Mouse (Mus musculus) myocyte (in vitro differentiated cells): Measurements from ENCODE around the gene Amn1. TPM values are rescaled to one million over a fixed set of nuclear protein-coding genes. Genes with fewer than 3 reads are reported as not detected.

Source experiments
- H3K27me3 ChIP-seq: one replicate; pipeline ENCODE4 v1.6.1; 2011; ENCODE audit not compliant: control insufficient read depth, insufficient read depth, insufficient read length
- H3K36me3 ChIP-seq: one replicate; pipeline ENCODE4 v1.6.1; 2011; ENCODE audit not compliant: control insufficient read depth, insufficient read depth
- H3K4me2 ChIP-seq: one replicate; pipeline ENCODE4 v1.6.1; 2011; ENCODE audit warnings: low read depth, control low read depth
- H3K4me3 ChIP-seq: one replicate; pipeline ENCODE4 v1.5.1; 2011; ENCODE audit warnings: mild to moderate bottlenecking, control low read depth, moderate library complexity
- H3K79me2 ChIP-seq: one replicate; pipeline ENCODE4 v1.6.1; 2011; ENCODE audit not compliant: control insufficient read depth, insufficient read depth
- H3ac ChIP-seq: one replicate; pipeline ENCODE4 v1.6.1; 2011; ENCODE audit not compliant: control insufficient read depth, insufficient read length
- CEBPB ChIP-seq: IDR thresholded peaks from 2 replicates; pipeline ENCODE4 v1.6.1; 2011; ENCODE audit warnings: mild to moderate bottlenecking, moderate library complexity; ENCODE audit not compliant: poor library complexity, insufficient read depth, severe bottlenecking
- E2F4 ChIP-seq: IDR thresholded peaks from one replicate; pipeline ENCODE4 v1.6.1; 2011; ENCODE audit warnings: mild to moderate bottlenecking, control low read depth, moderate library complexity; ENCODE audit not compliant: insufficient read depth
- MAX ChIP-seq: IDR thresholded peaks from one replicate; pipeline ENCODE4 v1.6.1; 2011; ENCODE audit warnings: low read depth, mild to moderate bottlenecking, control low read depth
- MYOD1 ChIP-seq, 3 experiments: IDR thresholded peaks; one replicate each; pipeline ENCODE4 v1.6.1; 2011; ENCODE audit warnings: control low read depth in 2 of 3, low read depth in 2 of 3, mild to moderate bottlenecking in 2 of 3, moderate library complexity in 1 of 3; ENCODE audit not compliant: insufficient read length in 2 of 3, control insufficient read depth in 1 of 3
- MYOG ChIP-seq, 3 experiments: IDR thresholded peaks; one replicate each; pipeline ENCODE4 v1.6.1; 2011; ENCODE audit warnings: control low read depth in 2 of 3, low read depth in 2 of 3, mild to moderate bottlenecking in 2 of 3; ENCODE audit not compliant: insufficient read length in 2 of 3, control insufficient read depth in 1 of 3, insufficient read depth in 1 of 3
- POLR2A ChIP-seq: IDR thresholded peaks from one replicate; pipeline ENCODE4 v1.6.1; 2011; ENCODE audit warnings: low read depth, mild to moderate bottlenecking, control low read depth, moderate library complexity; ENCODE audit not compliant: insufficient read length
- POLR2AphosphoS2 ChIP-seq: IDR thresholded peaks from one replicate; pipeline ENCODE4 v1.6.1; 2011; ENCODE audit warnings: low read depth, control low read depth; ENCODE audit not compliant: insufficient read length
- REST ChIP-seq: IDR thresholded peaks from one replicate; pipeline ENCODE4 v1.6.1; 2011; ENCODE audit warnings: mild to moderate bottlenecking, control low read depth, moderate library complexity; ENCODE audit not compliant: insufficient read depth, insufficient read length
- SRF ChIP-seq: IDR thresholded peaks from one replicate; pipeline ENCODE4 v1.6.1; 2011; ENCODE audit warnings: low read depth; ENCODE audit not compliant: control insufficient read depth, insufficient read length
- TCF12 ChIP-seq: IDR thresholded peaks from one replicate; pipeline ENCODE4 v1.6.1; 2011; ENCODE audit warnings: mild to moderate bottlenecking, control low read depth; ENCODE audit not compliant: poor library complexity, insufficient read depth, severe bottlenecking
- TCF3 ChIP-seq: IDR thresholded peaks from one replicate; pipeline ENCODE4 v1.6.1; 2011; ENCODE audit warnings: low read depth, control low read depth; ENCODE audit not compliant: insufficient read length
- USF1 ChIP-seq: IDR thresholded peaks from one replicate; pipeline ENCODE4 v1.6.1; 2011; ENCODE audit warnings: low read depth, mild to moderate bottlenecking, control low read depth, moderate library complexity
- polyA plus RNA-seq: library from polyadenylated mRNA; unstranded; fragments of >200 nt; fragmentation: generic; extraction: Trizol; gene quantifications from one replicate; pipeline ENCODE4 v1.2.1, GENCODE M21; 2012; ENCODE audit warnings: missing spikeins

Gene Amn1
- polyA plus RNA-seq, 1 experiment: 23.2 TPM

- Histone ChIP-seq H3K27me3 (no peaks in the 10 kb centered on the region), H3K79me2 (no peaks in the 10 kb centered on the region), H3K4me2 (no peak overlapping the region), H3ac (no peak overlapping the region), H3K36me3 (no peaks in the 10 kb centered on the region), H3K4me3 (no peak overlapping the region)
- TF ChIP-seq E2F4 (no peak), SRF (no peak), CEBPB (no peak), TCF12 (no peak), MAX (no peak)
Measured at GRCm38 (mm10) chr6:149126675-149127074, 61.8 kb downstream of the Amn1 start.

GRCm38 (mm10) chr6:149123042-149123441 lies 65.5 kb downstream of the Amn1 start:
- Histone ChIP-seq H3ac (no peak overlapping the region), H3K27me3 (no peaks in the 10 kb centered on the region), H3K79me2 (no peaks in the 10 kb centered on the region), H3K4me3 (no peak overlapping the region), H3K4me2 (no peak overlapping the region), H3K36me3 (no peaks in the 10 kb centered on the region)
- TF ChIP-seq MYOG (IDR thresholded peaks at IDR 0.05; ENCODE audit: control insufficient read depth in 1 of 3, insufficient read depth in 1 of 3, insufficient read length in 2 of 3, low read depth in 2 of 3) (no peak), USF1 (no peak), POLR2AphosphoS2 (no peak), SRF (no peak), POLR2A (no peak), REST (no peak), TCF3 (no peak), MYOD1 (IDR thresholded peaks at IDR 0.05; ENCODE audit: control insufficient read depth in 1 of 3, insufficient read length in 2 of 3, low read depth in 2 of 3) (no peak), CEBPB (no peak), TCF12 (no peak), MAX (no peak), E2F4 (no peak)

DNA sequence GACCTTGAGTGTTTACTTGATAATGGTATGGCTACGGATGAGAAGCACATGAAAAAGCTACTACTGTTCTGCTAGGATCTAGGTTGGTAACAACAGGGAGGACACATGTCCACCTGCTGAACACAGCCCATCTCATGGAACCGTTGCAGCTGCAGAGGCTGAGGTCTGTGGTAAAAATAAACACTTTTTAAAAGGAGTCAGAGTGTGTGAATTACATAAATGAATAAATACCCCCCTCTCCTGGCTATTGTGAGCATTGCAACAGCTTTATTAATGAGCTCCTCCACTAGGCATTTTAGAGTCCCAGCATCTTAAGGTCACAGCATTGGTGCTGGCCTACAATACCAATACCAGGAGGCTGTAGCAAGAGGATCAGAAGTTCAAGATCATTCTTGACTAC lies 68.7 kb downstream of the Amn1 start:
- Histone ChIP-seq H3K4me2 (no peak overlapping the region), H3K79me2 (no peaks in the 10 kb centered on the region), H3ac (no peak overlapping the region), H3K4me3 (no peak overlapping the region), H3K27me3 (no peaks in the 10 kb centered on the region), H3K36me3 (no peaks in the 10 kb centered on the region)
- TF ChIP-seq MYOD1 (IDR thresholded peaks at IDR 0.05; ENCODE audit: control insufficient read depth in 1 of 3, insufficient read length in 2 of 3, low read depth in 2 of 3) (peak in 1 of 3 experiments; percentile 43), E2F4 (no peak)

- Histone ChIP-seq H3ac (no peak overlapping the region), H3K79me2 (no peaks in the 10 kb centered on the region), H3K4me3 (no peak overlapping the region), H3K27me3 (no peaks in the 10 kb centered on the region), H3K4me2 (no peak overlapping the region), H3K36me3 (no peaks in the 10 kb centered on the region)
- TF ChIP-seq MAX (no peak), TCF3 (no peak), E2F4 (no peak), SRF (no peak), MYOD1 (IDR thresholded peaks at IDR 0.05; ENCODE audit: control insufficient read depth in 1 of 3, insufficient read length in 2 of 3, low read depth in 2 of 3) (no peak), CEBPB (no peak), TCF12 (no peak), MYOG (IDR thresholded peaks at IDR 0.05; ENCODE audit: control insufficient read depth in 1 of 3, insufficient read depth in 1 of 3, insufficient read length in 2 of 3, low read depth in 2 of 3) (no peak), POLR2AphosphoS2 (no peak), POLR2A (no peak), REST (no peak), USF1 (no peak)
Measured at GRCm38 (mm10) chr6:149118935-149119334, 69.6 kb downstream of the Amn1 start.

GRCm38 (mm10) chr6:149116992-149117391 lies 71.5 kb downstream of the Amn1 start:
- Histone ChIP-seq H3K79me2 (no peaks in the 10 kb centered on the region), H3K4me3 (no peak overlapping the region), H3K36me3 (no peaks in the 10 kb centered on the region), H3K27me3 (no peaks in the 10 kb centered on the region), H3K4me2 (no peak overlapping the region), H3ac (no peak overlapping the region)
- no peak for TF ChIP-seq REST
- no peak for TF ChIP-seq E2F4
- TF ChIP-seq MYOG (IDR thresholded peaks at IDR 0.05; ENCODE audit: control insufficient read depth in 1 of 3, insufficient read depth in 1 of 3, insufficient read length in 2 of 3, low read depth in 2 of 3): no peak
- no peak for TF ChIP-seq CEBPB
- no peak for TF ChIP-seq POLR2AphosphoS2
- no peak for TF ChIP-seq TCF3
